Mouse (Mus musculus): ENCODE measurements around the gene Lrrc7. TPM values are rescaled to one million over a fixed set of nuclear protein-coding genes. Genes with fewer than 3 reads are reported as not detected.

Lrrc7 gene
- total and polyA plus RNA-seq, 2 experiments from 2014 or later = 6.7 to 40.1 TPM

- Histone ChIP-seq H3K27me3 (ENCODE audit: insufficient read depth, low read length) (no peaks in the 10 kb centered on the region), H3K9ac (no peak overlapping the region), H3K4me3 (ENCODE audit: low read depth, low read length) (no peak overlapping the region), H3K4me2 (ENCODE audit: low read depth) (no peak overlapping the region), H3K9me3 (ENCODE audit: low read length) (no peaks in the 10 kb centered on the region), H3K27ac (ENCODE audit: low read depth, low read length) (no peak overlapping the region), H3K36me3 (ENCODE audit: insufficient read depth) (no peaks in the 10 kb centered on the region), H3K4me1 (ENCODE audit: insufficient read depth) (no peaks in the 10 kb centered on the region)
- ATAC-seq (peak; percentile 93), DNase-seq (no peak)
- no peak for TF ChIP-seq CTCF (IDR thresholded peaks at IDR 0.05; ENCODE audit: low read depth)
- WGBS = 17% methylated on average over 2 of the region's 2 CpGs
These were observed 251.6 kb downstream of the Lrrc7 start for GRCm38 (mm10) chr3:158310391-158310790.

DNA sequence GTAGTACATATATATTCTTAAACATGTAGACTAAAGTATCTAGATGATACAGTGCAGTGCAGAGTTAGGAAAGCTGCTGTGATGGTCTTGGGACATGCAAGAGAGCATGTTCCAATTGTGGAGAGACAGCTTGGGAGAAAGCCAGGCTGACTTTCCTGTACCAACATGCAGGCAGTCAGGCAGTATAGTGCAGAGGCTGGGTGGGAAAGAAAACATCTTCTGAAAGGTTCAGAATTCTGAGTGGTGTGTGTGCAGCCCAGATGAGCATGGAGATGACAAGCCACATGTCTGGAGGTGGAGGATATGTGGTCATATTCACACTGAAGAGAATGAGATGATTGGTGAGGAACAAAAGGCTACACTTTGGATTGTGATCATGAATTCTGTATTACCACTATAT, 254.6 kb downstream of the Lrrc7 start:
- no peak overlapping the region for H3K9ac ChIP-seq
- no peak overlapping the region for H3K4me2 ChIP-seq (ENCODE audit: low read depth)
- H3K27me3 ChIP-seq (ENCODE audit: insufficient read depth, low read length) = no peaks in the 10 kb centered on the region
- no peak for ATAC-seq
- no peak for TF ChIP-seq CTCF (IDR thresholded peaks at IDR 0.05; ENCODE audit: low read depth)
- no peak overlapping the region for H3K27ac ChIP-seq (ENCODE audit: low read depth, low read length)
- H3K36me3 ChIP-seq (ENCODE audit: insufficient read depth) = no peaks in the 10 kb centered on the region
- H3K4me1 ChIP-seq (ENCODE audit: insufficient read depth) = no peaks in the 10 kb centered on the region
- H3K9me3 ChIP-seq (ENCODE audit: low read length) = no peaks in the 10 kb centered on the region
- no peak for DNase-seq
- H3K4me3 ChIP-seq (ENCODE audit: low read depth, low read length) = no peak overlapping the region

DNA sequence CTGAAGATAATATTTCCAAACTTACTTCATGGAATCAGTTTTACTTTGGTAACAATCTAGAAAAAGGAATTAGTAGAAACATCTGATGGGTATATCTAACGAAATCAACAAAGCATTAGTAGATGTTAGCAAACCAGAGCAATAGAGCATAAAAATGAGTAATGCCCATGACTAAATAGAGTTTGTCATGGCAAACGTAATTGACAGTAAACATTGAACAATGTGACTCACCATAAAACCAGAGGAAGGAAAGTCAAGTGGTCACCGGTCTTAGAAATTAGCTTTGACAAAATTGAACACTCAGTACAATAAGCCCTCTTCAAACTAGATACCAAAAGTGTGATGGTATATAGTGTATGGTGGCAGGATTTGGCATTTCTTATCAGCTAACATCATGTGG, 263.3 kb downstream of the Lrrc7 start:
- ATAC-seq = no peak
- H3K4me2 ChIP-seq (ENCODE audit: low read depth) = no peak overlapping the region
- WGBS = 89% methylated on average over 3 of the region's 3 CpGs

GRCm38 (mm10) chr3:158295041-158295440, 267.0 kb downstream of the Lrrc7 start:
- Histone ChIP-seq H3K9me3 (ENCODE audit: low read length) (no peaks in the 10 kb centered on the region), H3K27ac (ENCODE audit: low read depth, low read length) (no peak overlapping the region), H3K4me2 (ENCODE audit: low read depth) (no peak overlapping the region), H3K36me3 (ENCODE audit: insufficient read depth) (no peaks in the 10 kb centered on the region), H3K9ac (no peak overlapping the region), H3K27me3 (ENCODE audit: insufficient read depth, low read length) (no peaks in the 10 kb centered on the region), H3K4me3 (ENCODE audit: low read depth, low read length) (no peak overlapping the region), H3K4me1 (ENCODE audit: insufficient read depth) (no peaks in the 10 kb centered on the region)
- DNase-seq = no peak
- TF ChIP-seq CTCF (IDR thresholded peaks at IDR 0.05; ENCODE audit: low read depth) = no peak
- no peak for ATAC-seq
- WGBS = 51% methylated on average over 5 of the region's 5 CpGs

More for the DNA sequence above, 263.3 kb downstream of the Lrrc7 start:
- H3K9me3 ChIP-seq (ENCODE audit: low read length) = no peaks in the 10 kb centered on the region
- TF ChIP-seq CTCF (IDR thresholded peaks at IDR 0.05; ENCODE audit: low read depth) = no peak
- no peak for DNase-seq
- no peak overlapping the region for H3K9ac ChIP-seq
- no peaks in the 10 kb centered on the region for H3K4me1 ChIP-seq (ENCODE audit: insufficient read depth)
- no peak overlapping the region for H3K27ac ChIP-seq (ENCODE audit: low read depth, low read length)
- H3K27me3 ChIP-seq (ENCODE audit: insufficient read depth, low read length) = no peaks in the 10 kb centered on the region
- no peaks in the 10 kb centered on the region for H3K36me3 ChIP-seq (ENCODE audit: insufficient read depth)
- no peak overlapping the region for H3K4me3 ChIP-seq (ENCODE audit: low read depth, low read length)

DNA sequence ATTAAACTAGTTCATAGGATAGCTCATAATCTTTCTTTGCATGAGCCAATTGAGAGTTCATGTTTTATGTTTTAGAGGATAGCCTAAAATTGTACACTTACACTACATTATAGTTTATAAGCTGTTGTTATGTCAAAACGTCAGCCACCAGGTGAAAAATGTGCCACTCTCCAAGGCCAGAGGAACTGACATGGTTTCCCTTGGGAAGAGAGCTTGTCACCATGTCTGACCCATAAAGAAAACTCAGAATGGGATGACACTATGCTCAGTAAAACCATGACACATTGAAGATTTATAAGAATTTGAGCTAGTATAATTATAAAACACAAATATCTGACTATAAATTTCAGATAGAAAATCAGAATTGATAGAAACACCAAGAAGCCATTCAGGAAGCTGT, 277.6 kb downstream of the Lrrc7 start:
- ATAC-seq (no peak), DNase-seq (no peak)
- Histone ChIP-seq H3K4me1 (ENCODE audit: insufficient read depth) (no peaks in the 10 kb centered on the region), H3K4me3 (ENCODE audit: low read depth, low read length) (no peak overlapping the region), H3K36me3 (ENCODE audit: insufficient read depth) (no peaks in the 10 kb centered on the region), H3K27me3 (ENCODE audit: insufficient read depth, low read length) (no peaks in the 10 kb centered on the region), H3K4me2 (ENCODE audit: low read depth) (no peak overlapping the region), H3K9ac (no peak overlapping the region), H3K27ac (ENCODE audit: low read depth, low read length) (no peak overlapping the region), H3K9me3 (ENCODE audit: low read length) (no peaks in the 10 kb centered on the region)
- WGBS = 76% methylated on average over 1 of the region's 1 CpGs
- TF ChIP-seq CTCF (IDR thresholded peaks at IDR 0.05; ENCODE audit: low read depth) = no peak

DNA sequence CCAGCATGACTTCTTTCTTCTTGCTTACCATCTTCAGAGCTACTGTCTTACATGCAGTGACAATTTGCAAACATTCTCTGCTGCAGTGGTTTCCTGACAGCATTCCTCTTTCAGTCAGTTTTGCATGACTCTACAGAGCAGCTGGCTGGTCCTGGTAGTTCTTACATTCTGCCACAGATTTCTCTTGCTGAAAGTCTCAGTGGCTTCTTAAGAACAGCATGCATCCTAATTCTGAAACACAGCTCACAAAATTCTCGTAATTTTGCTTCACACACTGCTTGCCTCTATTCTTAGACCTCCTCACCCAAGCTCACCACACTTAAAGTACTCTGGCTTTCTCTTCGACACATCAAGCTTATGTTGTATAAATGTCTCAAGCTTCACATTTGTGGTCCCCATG, 283.4 kb downstream of the Lrrc7 start:
- Histone ChIP-seq H3K36me3 (ENCODE audit: insufficient read depth) (no peaks in the 10 kb centered on the region), H3K4me1 (ENCODE audit: insufficient read depth) (no peaks in the 10 kb centered on the region), H3K4me3 (ENCODE audit: low read depth, low read length) (no peak overlapping the region), H3K9me3 (ENCODE audit: low read length) (no peaks in the 10 kb centered on the region), H3K27me3 (ENCODE audit: insufficient read depth, low read length) (no peaks in the 10 kb centered on the region), H3K4me2 (ENCODE audit: low read depth) (no peak overlapping the region), H3K27ac (ENCODE audit: low read depth, low read length) (no peak overlapping the region), H3K9ac (no peak overlapping the region)
- WGBS = 72% methylated on average over 2 of the region's 2 CpGs
- DNase-seq (no peak), ATAC-seq (no peak; the same call in 1 of the 2 replicates)
- TF ChIP-seq CTCF (IDR thresholded peaks at IDR 0.05; ENCODE audit: low read depth) = no peak

GRCm38 (mm10) chr3:158272700-158273099, 289.3 kb downstream of the Lrrc7 start:
- H3K36me3 ChIP-seq (ENCODE audit: insufficient read depth) = no peaks in the 10 kb centered on the region
- no peak for ATAC-seq

DNA sequence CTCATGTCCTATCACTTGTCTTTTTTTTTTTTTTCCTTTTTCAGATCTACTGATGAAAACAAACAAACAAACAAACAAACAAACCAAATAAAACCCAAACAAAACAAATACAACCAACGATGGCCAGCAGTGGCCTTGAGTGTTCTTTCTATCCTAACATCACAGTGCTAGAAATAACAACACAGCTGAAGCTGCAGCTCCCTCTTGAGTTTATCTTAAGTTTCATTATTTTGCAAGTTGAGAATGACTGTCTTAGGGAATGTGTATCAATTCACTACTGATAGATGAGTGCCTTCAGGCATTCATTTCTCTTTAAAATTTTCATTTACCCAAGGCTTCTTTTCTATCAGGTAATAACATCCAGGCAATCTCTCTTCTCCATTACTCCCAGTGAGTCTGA, 291.1 kb downstream of the Lrrc7 start:
- WGBS = 77% methylated on average over 1 of the region's 1 CpGs
- Histone ChIP-seq H3K9me3 (ENCODE audit: low read length) (no peaks in the 10 kb centered on the region), H3K9ac (no peak overlapping the region), H3K4me3 (ENCODE audit: low read depth, low read length) (no peak overlapping the region), H3K27ac (ENCODE audit: low read depth, low read length) (no peak overlapping the region), H3K36me3 (ENCODE audit: insufficient read depth) (no peaks in the 10 kb centered on the region), H3K27me3 (ENCODE audit: insufficient read depth, low read length) (no peaks in the 10 kb centered on the region), H3K4me1 (ENCODE audit: insufficient read depth) (no peaks in the 10 kb centered on the region), H3K4me2 (ENCODE audit: low read depth) (no peak overlapping the region)
- no peak for TF ChIP-seq CTCF (IDR thresholded peaks at IDR 0.05; ENCODE audit: low read depth)
- no peak for ATAC-seq
- no peak for DNase-seq

More at GRCm38 (mm10) chr3:158272700-158273099, 289.3 kb downstream of the Lrrc7 start:
- Histone ChIP-seq H3K9me3 (ENCODE audit: low read length) (no peaks in the 10 kb centered on the region), H3K4me2 (ENCODE audit: low read depth) (no peak overlapping the region), H3K4me3 (ENCODE audit: low read depth, low read length) (no peak overlapping the region), H3K27me3 (ENCODE audit: insufficient read depth, low read length) (no peaks in the 10 kb centered on the region), H3K27ac (ENCODE audit: low read depth, low read length) (no peak overlapping the region), H3K4me1 (ENCODE audit: insufficient read depth) (no peaks in the 10 kb centered on the region), H3K9ac (no peak overlapping the region)
- DNase-seq = no peak
- TF ChIP-seq CTCF (IDR thresholded peaks at IDR 0.05; ENCODE audit: low read depth) = no peak
- 100% methylated on average over 1 of the region's 1 CpGs for WGBS
